Mouse (Mus musculus) thymus, adult 2 months (tissue): ENCODE measurements around the gene Gm34302.

Experiments
- CTCF ChIP-seq: fragments of 200-500 bp; IDR thresholded peaks from 2 replicates; pipeline ENCODE4 v1.5.1; 2012; ENCODE audit warnings: mild to moderate bottlenecking, control low read depth, low read length, moderate library complexity, borderline replicate concordance; ENCODE audit not compliant: control insufficient read depth, poor library complexity, insufficient read depth; ENCODE audit errors: extremely low read depth
- POLR2A ChIP-seq: fragments of 200-500 bp; IDR thresholded peaks from 2 replicates; pipeline ENCODE4 v1.6.1; 2012; ENCODE audit warnings: mild to moderate bottlenecking, low read length, control low read depth, moderate library complexity; ENCODE audit not compliant: control insufficient read depth, poor library complexity, insufficient read depth; ENCODE audit errors: extremely low read depth

DNA sequence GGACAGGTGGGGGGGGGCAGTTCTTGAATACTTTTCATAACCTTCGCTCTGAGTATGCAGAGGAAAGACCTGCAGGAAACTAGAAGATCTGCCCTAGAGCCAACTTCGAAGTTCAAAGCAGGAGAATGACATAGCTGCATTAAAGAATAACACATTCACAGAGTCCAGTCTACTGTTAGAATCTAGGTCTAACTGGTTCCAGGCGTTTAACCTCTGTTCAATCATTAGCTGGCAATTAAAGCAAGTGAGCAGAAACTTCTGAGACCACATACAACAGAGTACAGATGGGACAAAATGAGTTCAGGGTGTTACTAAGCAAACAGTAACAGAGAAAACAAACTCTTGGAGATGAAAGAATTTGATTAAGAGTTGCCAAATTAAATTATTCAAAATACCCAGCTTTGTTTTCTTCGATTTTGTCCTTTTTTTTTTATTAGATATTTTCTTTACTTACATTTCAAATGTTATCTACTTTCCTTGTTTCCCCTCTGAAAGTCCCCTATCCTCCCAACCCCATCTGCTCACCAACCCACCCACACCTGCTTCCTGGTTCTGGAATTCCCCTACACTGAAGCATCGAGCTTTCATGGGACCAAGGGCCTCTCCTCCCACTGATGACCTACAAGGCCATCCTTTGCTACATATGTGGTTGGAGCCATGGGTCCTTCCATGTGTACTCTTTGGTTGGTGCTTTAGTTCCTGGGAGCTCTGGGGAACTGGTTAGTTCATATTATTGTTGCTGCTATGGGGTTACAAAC is 11.1 kb upstream of the Gm34302 start:
- TF ChIP-seq POLR2A: no peak
- no peak for TF ChIP-seq CTCF
